Mouse (Mus musculus) forebrain, embryonic 14.5 days (tissue): ENCODE measurements around the gene Plin4. TPM values are rescaled to one million over a fixed set of nuclear protein-coding genes. Genes with fewer than 3 reads are reported as not detected.
A peak's percentile ranks its signal among the peaks of the same experiment; 100 is the strongest.

Source experiments
- ATAC-seq: fragments of 200-750 bp; cut with Nextera tagmentation; 2 replicates; pipeline ENCODE4 v1.8.0; 2017; ENCODE audit warnings: mild to moderate bottlenecking, moderate library complexity
- DNase-seq: peaks from one replicate; pipeline ENCODE4 v3.0.0-alpha.2; 2015; ENCODE audit warnings: low spot score
- H3K27ac ChIP-seq: fragments of 300-500 bp; sonication (generic); 2 replicates; pipeline ENCODE4 v1.5.1; 2014; ENCODE audit warnings: low read depth, mild to moderate bottlenecking, control low read depth, low read length, moderate library complexity
- H3K27me3 ChIP-seq: fragments of 300-500 bp; sonication (generic); replicated peaks from 2 replicates; pipeline ENCODE4 v1.6.1; 2014; ENCODE audit warnings: low read length, control low read depth, mixed read lengths; ENCODE audit not compliant: control insufficient read depth, insufficient read depth
- H3K36me3 ChIP-seq: fragments of 300-500 bp; sonication (generic); 2 replicates; pipeline ENCODE4 v1.6.1; 2014; ENCODE audit warnings: low read length, control low read depth; ENCODE audit not compliant: control insufficient read depth, insufficient read depth
- H3K4me1 ChIP-seq: fragments of 300-500 bp; sonication (generic); 2 replicates; pipeline ENCODE4 v1.6.1; 2014; ENCODE audit warnings: antibody characterized with exemption, low read length, control low read depth; ENCODE audit not compliant: control insufficient read depth, insufficient read depth
- H3K4me2 ChIP-seq: fragments of 300-500 bp; sonication (generic); 2 replicates; pipeline ENCODE4 v1.6.1; 2014; ENCODE audit warnings: mild to moderate bottlenecking, control low read depth, low read length
- H3K4me3 ChIP-seq: fragments of 300-500 bp; sonication (generic); 2 replicates; pipeline ENCODE4 v1.5.1; 2014; ENCODE audit warnings: low read depth, low read length, control low read depth
- H3K9ac ChIP-seq: fragments of 300-500 bp; sonication (generic); 2 replicates; pipeline ENCODE4 v1.6.1; 2014; ENCODE audit warnings: mild to moderate bottlenecking, low read length, control low read depth, moderate library complexity
- H3K9me3 ChIP-seq: fragments of 300-500 bp; sonication (generic); replicated peaks from 2 replicates; pipeline ENCODE4 v1.6.1; 2016; ENCODE audit warnings: low read length, control low read depth, mixed read lengths; ENCODE audit not compliant: control insufficient read depth
- WGBS: fragments of 180-500 bp; shearing (Covaris S2); extraction: QIAGEN DNeasy Blood & Tissue Kit; methylation state at CpG from one replicate; pipeline ENCODE4 v1.1.7; 2014; 5-methylcytosine and 5-hydroxymethylcytosine counted together
- polyA plus RNA-seq: library from polyadenylated mRNA; unstranded; fragments of >200 nt; fragmentation: Nextera tagmentation; extraction: Ambion mirVana; gene quantifications from 2 replicates; pipeline ENCODE4 v1.2.1, GENCODE M21; 2014

Gene Plin4
- polyA plus RNA-seq, result 0.04 and 0.07 TPM in 2 replicates

GRCm38 (mm10) chr17:56109219-56110051 lies at the start of gene Plin4:
Gene Plin4 (minus strand): TSS chr17:56109803.
- Histone ChIP-seq H3K4me1 (no peaks in the 10 kb centered on the region), H3K4me2 (no peak within 1 kb of the TSS), H3K36me3 (no peaks in the 10 kb centered on the region), H3K4me3 (no peak within 1 kb of the TSS), H3K9ac (no peak within 1 kb of the TSS), H3K27ac (no peak within 1 kb of the TSS), H3K27me3 (no peaks in the 10 kb centered on the region), H3K9me3 (no peaks in the 10 kb centered on the region)
- DNase-seq (no peak), ATAC-seq (no peak)
- WGBS, result 61% methylated on average over 9 of the region's 10 CpGs

DNA sequence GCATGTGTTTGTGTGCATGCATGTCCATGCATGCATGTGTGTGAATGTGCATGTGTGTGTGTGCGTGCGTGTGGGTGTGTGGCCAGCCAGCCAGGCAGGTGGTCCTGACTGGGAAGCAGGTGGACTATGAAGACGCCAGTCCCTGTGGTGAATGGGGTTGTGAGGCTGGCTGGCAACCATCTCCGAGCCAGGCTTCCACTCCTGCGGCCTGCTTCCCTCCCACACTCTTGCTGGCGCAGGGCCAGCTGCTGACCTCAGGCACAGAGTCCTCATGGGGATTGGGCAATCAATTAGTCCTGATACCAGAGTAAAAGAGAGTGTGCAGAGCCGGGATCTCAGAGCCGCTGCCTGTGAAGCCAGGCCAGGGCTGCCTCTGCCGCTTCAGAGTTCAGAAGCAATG lies 44.0 kb upstream of the Plin4 start:
- Histone ChIP-seq H3K4me3 (no peak overlapping the region), H3K36me3 (no peaks in the 10 kb centered on the region), H3K4me2 (no peak overlapping the region), H3K4me1 (no peaks in the 10 kb centered on the region), H3K9me3 (no peaks in the 10 kb centered on the region), H3K9ac (no peak overlapping the region), H3K27ac (no peak overlapping the region), H3K27me3 (peaks cover 18% of the 10 kb centered on the region)
- 34% methylated on average over 9 of the region's 9 CpGs for WGBS
- ATAC-seq, result peak; percentile 64
- DNase-seq, result peak; percentile 74

DNA sequence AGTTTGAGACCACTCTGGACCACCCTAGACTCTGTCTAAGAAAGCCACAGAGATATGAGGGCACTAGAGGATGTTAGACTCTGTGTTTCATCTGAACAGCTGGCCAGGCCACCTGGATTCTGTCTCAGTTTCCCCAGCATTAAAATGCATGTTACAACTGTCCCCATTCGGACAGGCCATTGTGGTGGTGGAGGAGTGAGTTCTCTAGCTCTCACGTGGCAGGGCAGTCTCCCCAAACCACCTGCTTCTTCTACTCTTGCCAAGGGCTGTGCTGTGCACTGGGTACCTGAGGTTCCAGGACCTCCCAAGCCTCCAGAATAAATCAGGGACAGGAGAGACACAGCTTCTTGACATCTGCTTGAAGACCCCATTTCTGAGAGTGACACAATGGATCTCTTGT lies 40.3 kb upstream of the Plin4 start:
- Histone ChIP-seq H3K27ac (no peak overlapping the region), H3K27me3 (peaks cover 19% of the 10 kb centered on the region), H3K4me1 (no peaks in the 10 kb centered on the region), H3K4me3 (no peak overlapping the region), H3K9me3 (no peaks in the 10 kb centered on the region), H3K4me2 (no peak overlapping the region), H3K9ac (no peak overlapping the region), H3K36me3 (no peaks in the 10 kb centered on the region)
- WGBS, result 41% methylated on average over 2 of the region's 2 CpGs
- DNase-seq (no peak), ATAC-seq (no peak)

DNA sequence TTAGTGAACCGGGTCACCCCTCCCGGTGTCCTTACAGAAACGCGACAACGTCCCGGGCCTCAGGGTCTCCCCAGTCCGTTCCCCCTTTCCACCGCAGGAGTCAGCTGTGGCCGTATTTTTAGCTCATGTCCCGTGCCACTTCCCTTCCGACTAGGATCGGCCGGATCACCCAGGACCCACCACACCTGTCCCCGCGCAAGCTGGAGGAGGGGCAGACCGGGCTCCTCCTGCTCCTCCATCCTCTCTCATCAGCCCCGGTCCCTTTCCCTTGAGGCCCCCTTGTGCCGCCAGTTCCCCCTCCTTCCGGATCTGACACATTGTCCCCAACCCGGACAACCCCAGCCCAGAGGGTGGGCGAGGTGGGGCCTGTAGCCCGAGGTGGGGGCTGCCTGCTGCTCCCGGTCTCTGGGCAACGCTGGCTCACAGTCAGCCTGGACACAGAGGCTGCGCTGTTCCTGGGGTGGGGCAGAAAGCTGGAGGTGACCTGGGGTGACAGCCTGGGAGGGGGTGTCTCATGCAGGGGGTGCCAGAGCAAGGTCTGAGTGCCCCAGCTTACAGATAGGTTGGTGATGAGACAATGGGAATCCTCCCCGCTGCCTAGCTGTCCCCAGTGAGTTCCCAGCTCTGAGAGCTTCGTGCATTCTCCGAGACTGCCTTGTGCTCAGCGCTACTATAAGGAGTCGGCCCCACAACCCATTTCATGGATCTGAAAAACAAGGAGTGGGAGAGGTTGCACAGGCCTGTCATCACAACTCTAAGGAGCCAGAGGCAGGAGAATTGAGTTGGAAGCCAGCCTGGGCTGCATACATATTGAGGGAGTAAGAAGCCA lies 39.4 kb upstream of the Plin4 start:
- H3K4me1 ChIP-seq, result no peaks in the 10 kb centered on the region
- under 1% methylated on average over 30 of the region's 30 CpGs for WGBS
- H3K36me3 ChIP-seq, result no peaks in the 10 kb centered on the region
- H3K9ac ChIP-seq, result peak overlapping the region; percentile 56
- H3K9me3 ChIP-seq, result no peaks in the 10 kb centered on the region
- H3K4me2 ChIP-seq, result peak overlapping the region; percentile 51
- peak overlapping the region; percentile 23 for H3K4me3 ChIP-seq
- H3K27ac ChIP-seq, result no peak overlapping the region
- peaks cover 19% of the 10 kb centered on the region for H3K27me3 ChIP-seq
- DNase-seq (no peak), ATAC-seq (peak; percentile 38; the same call in 1 of the 2 replicates)

DNA sequence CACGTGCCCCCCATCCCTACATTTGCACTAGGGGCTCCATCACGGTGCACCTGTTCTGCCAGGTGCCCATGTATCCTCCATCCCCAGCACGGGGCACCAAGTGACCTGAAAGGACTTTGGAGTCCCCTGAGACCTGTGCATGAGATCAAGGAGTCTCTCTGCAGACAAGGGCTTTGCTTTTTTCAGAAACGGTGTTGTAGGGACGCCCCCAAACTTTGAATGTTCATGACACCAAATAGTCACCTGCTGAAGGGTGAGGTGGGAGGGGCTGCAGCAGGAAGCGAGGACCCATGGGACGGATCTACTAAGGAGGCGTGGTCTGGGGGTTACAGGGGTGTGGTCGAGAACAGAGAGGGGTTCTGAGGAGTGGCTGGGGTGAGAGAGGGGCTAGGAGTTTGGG lies 38.7 kb upstream of the Plin4 start:
- Histone ChIP-seq H3K9ac (peak overlapping the region; percentile 56; the same call in 1 of the 2 replicates), H3K27ac (no peak overlapping the region), H3K9me3 (no peaks in the 10 kb centered on the region), H3K4me1 (no peaks in the 10 kb centered on the region), H3K4me2 (peak overlapping the region; percentile 51), H3K27me3 (peaks cover 19% of the 10 kb centered on the region), H3K4me3 (0 out of 2 replicates have a peak overlapping the region, but pooled peaks have one; percentile 23), H3K36me3 (no peaks in the 10 kb centered on the region)
- WGBS, result 13% methylated on average over 9 of the region's 9 CpGs
- DNase-seq (no peak), ATAC-seq (no peak)

DNA sequence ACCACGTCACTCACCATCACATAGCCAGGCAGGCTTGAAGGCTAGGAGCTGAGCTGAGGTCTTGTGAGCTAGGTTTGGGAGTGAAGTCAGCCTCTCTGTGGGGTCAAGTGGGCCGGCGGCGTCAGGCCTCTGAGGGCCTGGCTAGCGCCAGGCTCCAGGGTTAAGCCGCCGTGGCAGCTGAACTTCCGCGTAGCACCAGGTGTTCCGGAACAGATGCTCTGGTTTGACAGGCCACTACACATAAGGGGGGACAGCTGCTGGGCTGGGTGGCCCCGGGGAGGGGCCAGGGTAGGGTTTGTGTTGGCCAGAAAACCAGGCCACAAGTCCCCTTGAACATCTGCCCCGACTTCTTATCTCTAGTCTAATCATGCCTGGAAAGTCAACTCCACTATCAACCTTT lies 37.8 kb upstream of the Plin4 start:
- Histone ChIP-seq H3K9ac (no peak overlapping the region), H3K4me3 (no peak overlapping the region), H3K27ac (no peak overlapping the region), H3K4me1 (no peaks in the 10 kb centered on the region), H3K9me3 (no peaks in the 10 kb centered on the region), H3K36me3 (no peaks in the 10 kb centered on the region), H3K4me2 (no peak overlapping the region), H3K27me3 (peaks cover 19% of the 10 kb centered on the region)
- DNase-seq (no peak), ATAC-seq (no peak)
- 70% methylated on average over 12 of the region's 12 CpGs for WGBS

DNA sequence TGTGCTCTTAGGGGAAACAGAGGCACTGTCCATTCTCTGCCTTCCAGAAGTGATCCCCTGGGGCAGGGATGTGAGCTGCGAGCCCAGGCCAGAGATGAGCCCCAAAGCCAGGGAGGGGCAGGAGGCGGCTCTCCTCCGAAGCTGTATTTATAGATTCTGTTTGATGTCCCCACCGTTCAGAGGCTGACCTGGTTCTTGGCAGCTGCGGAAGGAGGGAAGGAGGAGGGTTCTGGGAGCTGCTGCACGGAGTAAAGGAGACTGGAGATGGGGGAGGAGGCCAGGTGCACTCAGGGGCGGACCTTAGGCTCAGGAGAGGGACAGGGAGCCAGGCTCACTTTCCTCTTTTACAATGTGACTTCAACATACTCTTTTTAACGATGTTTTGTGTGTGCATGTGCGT lies 36.5 kb upstream of the Plin4 start:
- 21% methylated on average over 9 of the region's 9 CpGs for WGBS
- Histone ChIP-seq H3K36me3 (no peaks in the 10 kb centered on the region), H3K27me3 (peaks cover 23% of the 10 kb centered on the region), H3K27ac (no peak overlapping the region), H3K4me3 (no peak overlapping the region), H3K4me1 (peaks cover 9% of the 10 kb centered on the region), H3K9ac (no peak overlapping the region), H3K9me3 (no peaks in the 10 kb centered on the region), H3K4me2 (no peak overlapping the region)
- ATAC-seq, result no peak
- no peak for DNase-seq

DNA sequence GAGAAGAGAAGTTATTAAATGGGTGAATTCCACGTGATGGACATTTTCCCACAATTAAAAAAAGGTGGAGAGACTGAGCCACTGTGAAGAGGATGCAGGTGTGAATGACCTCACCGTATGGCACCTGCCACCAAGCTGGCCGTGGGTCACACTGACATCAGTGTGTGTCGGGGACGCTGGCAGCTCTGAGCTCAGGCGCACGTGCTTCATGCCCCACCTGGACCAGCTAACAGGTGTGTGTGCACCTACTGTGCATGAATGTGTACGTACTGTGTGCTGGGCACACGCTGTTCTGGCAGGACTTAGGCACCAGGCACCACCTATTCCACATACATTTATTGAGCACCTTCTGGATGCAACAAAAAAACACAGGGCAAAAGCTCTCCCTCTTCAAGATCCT lies 34.9 kb upstream of the Plin4 start:
- H3K4me3 ChIP-seq, result no peak overlapping the region
- H3K9ac ChIP-seq, result no peak overlapping the region
- peaks cover 24% of the 10 kb centered on the region for H3K27me3 ChIP-seq
- no peaks in the 10 kb centered on the region for H3K36me3 ChIP-seq
- ATAC-seq (no peak), DNase-seq (no peak)
- no peak overlapping the region for H3K27ac ChIP-seq
- H3K4me1 ChIP-seq, result peaks cover 9% of the 10 kb centered on the region
- 76% methylated on average over 9 of the region's 9 CpGs for WGBS
- no peak overlapping the region for H3K4me2 ChIP-seq
- H3K9me3 ChIP-seq, result no peaks in the 10 kb centered on the region
